Mouse (Mus musculus) C2C12 (cell line): ENCODE results near the gene Rabgap1l.

ENCODE experiments used
- CTCF ChIP-seq: IDR thresholded peaks from one replicate; pipeline ENCODE4 v1.5.1; 2011; ENCODE audit not compliant: control insufficient read depth, insufficient read depth, insufficient read length
- FOSL1 ChIP-seq: IDR thresholded peaks from one replicate; pipeline ENCODE4 v1.8.0; 2011; ENCODE audit warnings: mild to moderate bottlenecking, low read length; ENCODE audit not compliant: poor library complexity, insufficient read depth, severe bottlenecking
- MAX ChIP-seq: IDR thresholded peaks from one replicate; pipeline ENCODE4 v1.6.1; 2011; ENCODE audit warnings: mild to moderate bottlenecking, control low read depth
- MYOG ChIP-seq: IDR thresholded peaks from one replicate; pipeline ENCODE4 v1.6.1; 2011; ENCODE audit not compliant: control insufficient read depth, insufficient read length; ENCODE audit errors: extremely low read depth

DNA sequence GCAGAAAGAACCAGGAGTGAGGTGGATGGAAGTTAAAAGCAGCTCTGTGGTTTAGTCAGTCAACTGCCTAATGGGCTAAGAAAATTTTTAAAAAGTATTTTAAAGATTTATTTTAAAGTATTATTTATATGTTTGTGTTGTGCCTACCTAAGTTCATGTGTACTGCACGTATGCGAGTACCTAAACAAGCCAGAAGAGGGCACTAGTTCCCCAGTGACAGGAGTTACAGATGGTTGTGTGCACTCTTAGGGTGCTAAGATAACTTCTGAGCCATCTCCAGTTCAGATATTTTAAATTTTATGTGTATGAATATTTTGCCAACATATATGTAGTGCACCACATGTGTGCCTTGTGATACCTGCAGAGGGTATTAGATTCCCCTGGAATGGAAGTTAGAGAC is 476.8 kb downstream of the Rabgap1l start:
- TF ChIP-seq CTCF (no peak), FOSL1 (no peak), MYOG (no peak), MAX (no peak)
